Mouse (Mus musculus): ENCODE data around the gene Tnrc6b. TPM values are rescaled to one million over a fixed set of nuclear protein-coding genes. Genes with fewer than 3 reads are reported as not detected.
"Not testable (repeated sequence)": the region's sequence is repeated elsewhere in the genome, so short reads cannot be mapped to it uniquely, and the experiment has no call there.

Gene Tnrc6b
- total RNA-seq, 2 experiments from 2014 or later = 51.5 to 68.8 TPM

- DNase-seq = no peak
Measured at GRCm38 (mm10) chr15:80850682-80851475, 139.8 kb downstream of the Tnrc6b start.

GRCm38 (mm10) chr15:80852122-80852521 lies 141.0 kb downstream of the Tnrc6b start:
- no peak for DNase-seq

- DNase-seq = not testable (repeated sequence)
Measured at GRCm38 (mm10) chr15:80852527-80852926, 141.4 kb downstream of the Tnrc6b start.

- no peak for DNase-seq
Measured at GRCm38 (mm10) chr15:80859366-80859765, 148.3 kb downstream of the Tnrc6b start.

- no peak for DNase-seq
Measured at GRCm38 (mm10) chr15:80861302-80861701, 150.2 kb downstream of the Tnrc6b start.

GRCm38 (mm10) chr15:80862027-80862426 lies 150.9 kb downstream of the Tnrc6b start:
- DNase-seq = no peak

GRCm38 (mm10) chr15:80868603-80869002 lies 157.5 kb downstream of the Tnrc6b start:
- DNase-seq = not testable (repeated sequence)

- no peak for DNase-seq
Measured at GRCm38 (mm10) chr15:80874726-80875125, 163.6 kb downstream of the Tnrc6b start.

GRCm38 (mm10) chr15:80876231-80876630 lies 165.1 kb downstream of the Tnrc6b start:
- DNase-seq = peak; percentile 44

GRCm38 (mm10) chr15:80884095-80884494 lies 173.0 kb downstream of the Tnrc6b start:
- no peak for DNase-seq

GRCm38 (mm10) chr15:80886361-80887156 lies 175.4 kb downstream of the Tnrc6b start:
- DNase-seq = no peak

GRCm38 (mm10) chr15:80892341-80892740 lies 181.2 kb downstream of the Tnrc6b start:
- DNase-seq = no peak

GRCm38 (mm10) chr15:80896741-80897140 lies 185.6 kb downstream of the Tnrc6b start:
- DNase-seq = no peak

- no peak for DNase-seq
Measured at GRCm38 (mm10) chr15:80897911-80898310, 186.8 kb downstream of the Tnrc6b start.

GRCm38 (mm10) chr15:80899806-80900205 lies 188.7 kb downstream of the Tnrc6b start:
- no peak for DNase-seq

GRCm38 (mm10) chr15:80901806-80902513 lies 190.8 kb downstream of the Tnrc6b start:
- DNase-seq = no peak

- DNase-seq = not testable (repeated sequence)
Measured at GRCm38 (mm10) chr15:80904776-80905175, 193.7 kb downstream of the Tnrc6b start.

- no peak for DNase-seq
Measured at GRCm38 (mm10) chr15:80910183-80910582, 199.1 kb downstream of the Tnrc6b start.

- no peak for DNase-seq
Measured at GRCm38 (mm10) chr15:80910790-80911531, 199.8 kb downstream of the Tnrc6b start.

- no peak for DNase-seq
Measured at GRCm38 (mm10) chr15:80912175-80912574, 201.1 kb downstream of the Tnrc6b start.

- no peak for DNase-seq
Measured at GRCm38 (mm10) chr15:80913803-80914202, 202.7 kb downstream of the Tnrc6b start.

GRCm38 (mm10) chr15:80915850-80916249 lies 204.7 kb downstream of the Tnrc6b start:
- no peak for DNase-seq

Measured in gastrocnemius, postnatal 10 days (tissue).